Mouse (Mus musculus) mouse embryonic stem cell (cell line): Measurements from ENCODE around the gene Dpp6.
"Not testable (repeated sequence)": the region's sequence is repeated elsewhere in the genome, so short reads cannot be mapped to it uniquely, and the experiment has no call there.

ENCODE experiments used
- in situ Hi-C, 2 experiments: fragments of 300-500 bp; cut with MboI; formaldehyde crosslinking; loops; 1 replicate in 1 of 2; 3 replicates in 1 of 2; pipeline ENCODE4 v1.14.3; 2019 to 2020; ENCODE audit warnings: low sequenced_read_pairs in 2 of 2, low pct_unique_long_range_greater_than_20kb in 1 of 2, mixed read lengths in 1 of 2; ENCODE audit not compliant: unreplicated experiment in 1 of 2

Dpp6 gene

GRCm38 (mm10) chr5:27486138-27486537 is 669.1 kb downstream of the Dpp6 start:
- in situ Hi-C loops = no loop called here

- in situ Hi-C loops = no loop called here
Measured at GRCm38 (mm10) chr5:27490942-27491341, 673.9 kb downstream of the Dpp6 start.

DNA sequence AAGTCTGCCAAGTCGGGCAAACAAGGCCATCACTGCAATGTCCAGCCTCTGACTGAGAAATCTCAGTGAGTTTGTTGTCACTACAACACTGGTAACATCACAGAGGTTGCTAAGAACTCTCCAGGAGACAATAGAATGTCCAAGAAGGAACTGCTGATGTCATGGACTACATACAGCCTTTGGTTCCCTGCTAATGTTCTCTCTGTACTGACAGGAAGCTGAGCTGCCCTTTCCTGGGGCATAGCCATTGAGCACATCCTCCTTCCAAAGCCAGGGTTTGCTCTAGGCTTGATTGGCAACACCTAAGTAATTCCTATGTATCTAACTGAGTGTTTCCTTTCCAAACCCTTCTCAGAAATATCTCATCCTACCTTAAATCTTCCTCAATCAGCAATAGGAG is 684.3 kb downstream of the Dpp6 start, which contains the start of gene Speer4b:
TSS of gene Speer4b (minus strand) at position 101 of the 400 bp plus-strand sequence.
- in situ Hi-C loops = not testable (repeated sequence)

- in situ Hi-C loops = no loop called here
Measured at GRCm38 (mm10) chr5:27518716-27519115, 701.7 kb downstream of the Dpp6 start.

- in situ Hi-C loops = no loop called here
Measured at GRCm38 (mm10) chr5:27526906-27527305, 709.9 kb downstream of the Dpp6 start.

DNA sequence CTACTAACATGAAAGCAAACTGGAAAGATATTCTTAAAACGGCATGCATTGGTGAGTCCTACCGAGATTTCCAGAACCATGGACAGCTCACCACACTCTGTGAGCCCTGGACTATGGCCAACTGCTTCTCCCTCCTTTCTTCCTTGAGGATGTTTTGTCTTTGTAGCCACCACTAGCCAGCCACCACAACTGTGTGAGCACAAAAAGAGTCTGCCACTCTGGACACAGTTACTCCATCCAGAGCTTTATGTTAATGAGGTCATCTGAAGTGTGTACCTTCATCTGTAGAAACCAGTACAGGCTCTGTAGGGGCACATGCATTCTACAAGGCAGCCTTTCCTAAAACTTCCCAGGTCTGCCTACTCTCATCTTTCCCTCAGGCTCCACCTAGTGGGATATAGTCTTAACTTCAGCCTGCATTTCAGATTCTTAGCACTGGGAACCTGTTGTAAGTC is 727.8 kb downstream of the Dpp6 start:
- in situ Hi-C loops = no loop called here

DNA sequence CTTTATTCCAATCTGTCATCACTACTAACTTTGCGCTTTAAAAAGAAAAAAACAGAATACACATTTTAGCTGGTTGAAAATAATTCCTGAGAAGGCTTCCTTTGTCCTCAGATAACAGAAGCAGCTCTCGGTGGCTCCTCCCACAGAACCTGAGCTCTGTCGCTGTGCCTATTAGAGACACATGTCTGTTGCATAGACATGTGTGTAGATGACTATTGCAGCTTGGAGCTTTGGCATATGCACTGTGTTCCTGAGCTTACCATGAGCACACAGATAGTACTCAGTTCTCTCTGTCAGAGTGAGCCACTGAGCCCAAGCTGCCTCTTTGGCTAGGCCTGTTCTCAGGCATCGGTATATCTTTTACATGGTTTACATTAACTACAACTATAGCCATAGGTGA is 732.3 kb downstream of the Dpp6 start:
- in situ Hi-C loops = no loop called here

- in situ Hi-C loops = no loop called here
Measured at GRCm38 (mm10) chr5:27565700-27566099, 748.7 kb downstream of the Dpp6 start.

DNA sequence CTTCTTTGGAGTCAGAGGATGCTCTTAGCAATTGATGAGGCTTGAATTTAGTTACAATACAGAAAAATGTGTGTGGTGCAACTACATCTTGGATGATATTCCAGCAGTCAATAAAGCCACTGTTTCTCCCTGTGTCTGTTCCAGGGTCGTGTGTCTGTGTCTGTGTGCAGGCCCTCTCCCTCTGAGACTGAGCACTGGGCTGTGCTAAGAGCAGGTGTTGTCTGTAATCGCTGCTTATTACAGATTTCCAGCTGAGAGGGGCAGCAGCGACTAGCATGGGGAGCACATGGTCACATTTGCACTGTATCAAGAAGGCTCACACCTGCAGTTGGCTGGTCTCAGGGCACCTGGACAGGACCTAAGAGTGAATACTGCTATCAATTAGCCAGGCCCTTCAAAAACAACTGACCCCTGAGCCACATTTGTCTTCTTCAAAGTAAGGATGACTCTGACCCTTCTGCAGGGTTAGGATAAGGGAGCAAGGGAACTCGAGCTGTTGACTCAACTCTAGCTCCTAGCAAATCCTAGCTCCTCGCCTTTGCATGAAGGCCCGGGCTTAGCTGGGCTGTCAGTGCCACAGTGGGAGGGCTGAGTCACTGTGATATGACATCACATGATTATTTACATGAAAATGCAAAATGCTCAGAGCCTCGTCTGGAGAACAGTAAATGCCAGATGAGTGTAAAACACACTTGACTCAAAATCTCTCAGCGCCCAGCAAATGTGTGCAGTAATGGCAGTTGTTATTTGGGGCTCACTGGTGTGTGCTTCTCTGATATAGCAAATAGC is 771.2 kb downstream of the Dpp6 start:
- in situ Hi-C loops = no loop called here

DNA sequence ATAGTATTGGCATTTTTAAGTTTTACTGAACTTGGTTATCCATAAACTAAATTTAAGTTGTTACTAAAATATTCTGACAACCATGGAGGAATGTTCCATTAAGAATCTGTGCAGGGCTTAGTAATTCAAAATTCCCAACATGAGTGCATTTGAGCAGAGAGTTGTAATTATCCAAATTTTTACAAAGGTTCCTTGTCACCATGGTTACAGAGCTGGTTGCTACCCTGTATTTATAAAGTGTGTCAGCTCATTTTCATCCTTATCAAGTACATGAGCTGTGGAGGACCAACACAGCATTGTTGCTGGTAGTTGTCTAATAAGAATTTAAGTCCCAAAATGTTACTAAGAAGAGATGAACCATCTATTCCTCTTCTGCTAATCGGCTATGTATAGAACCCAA is 787.1 kb downstream of the Dpp6 start:
- in situ Hi-C loops = no loop called here

- in situ Hi-C loops = loop anchor here in 1 of 2 experiments (10.0 kb wide), 1 partner anchor 541 kb away; no protein-coding TSS in a partner anchor
Measured at GRCm38 (mm10) chr5:27615769-27616168, 798.8 kb downstream of the Dpp6 start.

GRCm38 (mm10) chr5:27621811-27622210 is 804.8 kb downstream of the Dpp6 start:
- in situ Hi-C loops = no loop called here

- in situ Hi-C loops = no loop called here
Measured at GRCm38 (mm10) chr5:27623876-27624275, 806.9 kb downstream of the Dpp6 start.

- in situ Hi-C loops = no loop called here
Measured at GRCm38 (mm10) chr5:27632151-27632550, 815.1 kb downstream of the Dpp6 start.

- in situ Hi-C loops = no loop called here
Measured at GRCm38 (mm10) chr5:27635941-27636340, 818.9 kb downstream of the Dpp6 start.

DNA sequence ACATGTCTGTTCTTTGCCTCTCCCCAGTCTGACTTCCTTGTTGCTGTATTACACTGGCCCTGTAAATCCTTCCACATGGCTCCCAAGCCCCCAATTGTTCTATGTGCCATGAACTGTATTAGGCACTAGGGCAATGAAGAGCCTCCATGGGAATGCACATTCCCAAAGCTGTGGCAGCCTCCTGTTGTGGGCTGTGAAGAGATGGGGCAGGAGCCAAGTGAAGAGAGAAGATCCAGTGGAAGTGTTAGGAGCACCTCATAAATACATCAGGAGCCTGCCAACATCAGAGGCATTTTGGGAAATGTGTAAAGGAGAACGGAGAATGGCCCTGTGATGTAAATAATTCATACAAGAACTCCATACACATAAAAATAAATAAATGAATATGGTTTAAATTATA is 824.9 kb downstream of the Dpp6 start:
- in situ Hi-C loops = no loop called here

GRCm38 (mm10) chr5:27651879-27652814 is 835.1 kb downstream of the Dpp6 start:
- in situ Hi-C loops = no loop called here

DNA sequence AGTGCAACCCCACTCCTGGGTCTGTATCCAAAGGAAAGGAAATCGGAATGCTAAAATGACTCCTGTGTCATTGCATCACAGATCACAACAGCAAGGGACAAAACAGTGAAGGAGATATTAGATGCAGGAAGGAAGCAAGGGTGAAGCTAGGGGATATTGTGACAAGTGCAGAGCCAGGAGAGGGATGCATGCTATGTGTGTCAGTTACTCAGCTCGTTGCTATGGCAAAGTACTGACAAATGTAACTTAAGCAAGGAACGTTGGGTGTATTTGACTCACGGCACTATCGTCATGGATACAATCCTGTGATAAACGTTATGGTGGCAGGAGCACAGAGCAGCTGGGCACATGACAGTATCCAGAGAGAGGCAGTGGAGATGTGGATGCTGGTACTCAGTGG is 839.1 kb downstream of the Dpp6 start:
- in situ Hi-C loops = no loop called here

DNA sequence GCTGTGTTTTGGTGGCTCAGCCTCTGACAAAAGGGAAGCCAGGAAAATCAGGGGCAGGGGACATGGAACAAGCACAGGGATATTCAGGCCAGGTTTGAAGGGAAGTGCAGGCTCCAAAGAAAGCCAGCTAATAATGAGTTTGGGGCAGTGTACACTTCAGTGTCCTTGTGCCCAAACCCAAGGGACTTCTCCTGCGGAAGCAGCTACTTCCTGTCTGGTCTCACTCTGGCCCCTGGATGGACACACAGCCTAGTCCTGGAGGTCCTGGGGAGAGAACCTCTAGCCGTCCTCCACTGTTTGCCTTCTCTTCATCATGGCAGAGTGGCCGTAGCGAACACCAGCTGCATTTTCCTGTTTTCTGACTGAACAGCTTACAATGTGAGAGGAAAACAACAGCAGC is 840.7 kb downstream of the Dpp6 start:
- in situ Hi-C loops = no loop called here
